Mouse (Mus musculus): ENCODE data around the gene Serpini1.
A peak's percentile ranks its signal among the peaks of the same experiment; 100 is the strongest.

The Serpini1 gene

DNA sequence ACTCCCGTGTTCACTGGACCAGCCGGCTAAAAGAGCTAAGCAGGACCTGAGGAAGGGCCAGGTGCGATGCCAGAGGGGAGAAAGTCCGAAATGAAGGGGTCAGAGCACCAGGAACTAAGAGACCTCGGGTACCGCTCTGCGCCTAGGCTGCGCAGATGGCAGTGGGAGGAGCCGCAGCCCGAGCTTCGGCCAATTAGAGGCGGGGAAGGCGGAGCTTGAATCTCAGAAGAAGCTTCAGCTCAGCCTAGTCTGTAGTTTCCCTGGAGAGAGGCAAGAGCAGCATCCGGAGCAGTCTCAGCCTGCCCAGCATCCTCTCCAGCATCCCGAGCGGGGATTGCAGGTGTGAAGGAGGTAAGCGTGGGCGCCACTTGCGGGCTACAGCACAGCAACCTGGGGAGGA is at the start of gene Serpini1:
Gene Serpini1, plus strand, starts transcription at position 256 of the 400 bp plus-strand sequence.
- DNase-seq (ENCODE audit: low read depth) = peak; percentile 96

GRCm38 (mm10) chr3:75517631-75518250 is 39.6 kb upstream of the Serpini1 start:
- DNase-seq (ENCODE audit: low read depth) = peak; percentile 69

DNA sequence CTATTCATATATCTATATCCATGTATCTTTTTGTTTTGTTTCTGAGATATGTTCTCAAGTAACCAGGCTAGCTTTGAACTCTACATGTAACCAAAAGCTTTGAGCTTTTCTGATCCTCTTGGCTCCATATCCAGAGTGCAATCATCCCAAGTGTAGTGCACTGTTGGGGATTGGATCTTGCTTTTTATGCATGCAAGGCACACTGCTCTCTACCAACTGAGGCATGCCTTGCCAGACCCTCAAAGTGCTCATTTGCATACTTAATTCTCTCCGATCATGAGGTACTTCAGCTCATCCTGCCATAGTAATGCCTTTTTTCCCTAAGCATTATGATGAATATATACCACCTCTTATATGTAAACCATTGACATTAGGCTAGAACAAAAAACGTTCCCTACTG is 36.0 kb upstream of the Serpini1 start:
- DNase-seq (ENCODE audit: low read depth) = no peak

GRCm38 (mm10) chr3:75522527-75522926 is 34.8 kb upstream of the Serpini1 start:
- no peak for DNase-seq (ENCODE audit: low read depth)

DNA sequence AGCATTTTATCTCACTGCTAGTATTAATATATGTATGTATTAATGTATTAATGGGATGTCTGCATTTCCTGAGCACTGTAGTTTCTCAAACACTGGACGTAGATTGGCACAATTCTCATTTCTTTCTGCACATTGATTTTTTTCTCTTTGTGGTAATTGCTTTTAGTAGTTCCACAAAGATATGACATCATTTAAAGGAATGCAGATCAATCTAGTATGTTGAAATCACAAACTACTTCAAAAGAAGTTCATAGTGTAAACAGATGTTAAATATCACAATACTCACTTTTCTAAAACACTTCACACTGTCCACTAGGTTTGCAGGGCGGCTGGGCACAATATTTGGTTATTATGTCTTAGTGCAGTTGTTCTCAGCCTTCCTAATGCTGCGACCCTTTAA is 26.3 kb upstream of the Serpini1 start:
- no peak for DNase-seq (ENCODE audit: low read depth)

GRCm38 (mm10) chr3:75534045-75534834 is 23.1 kb upstream of the Serpini1 start:
- no peak for DNase-seq (ENCODE audit: low read depth)

GRCm38 (mm10) chr3:75541259-75541658 is 16.1 kb upstream of the Serpini1 start:
- no peak for DNase-seq (ENCODE audit: low read depth)

DNA sequence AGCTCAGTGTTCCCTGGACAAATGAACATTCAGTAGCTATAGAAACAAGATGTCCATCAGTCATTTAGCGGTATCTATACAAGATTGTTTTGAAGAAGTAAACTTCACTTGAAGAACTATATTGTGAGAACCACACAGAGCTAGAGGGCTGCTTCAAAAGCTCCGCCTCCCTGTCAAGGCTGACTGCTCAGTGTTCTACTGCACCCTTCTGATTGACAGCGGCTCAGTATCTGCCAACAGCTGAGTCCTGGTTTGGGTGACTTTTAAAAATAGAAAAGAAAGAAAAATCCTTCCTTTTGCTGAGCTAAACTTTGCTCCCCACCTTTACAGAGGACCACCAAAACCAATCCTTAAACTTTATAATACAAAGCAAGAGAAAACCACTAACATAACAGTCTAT is 14.5 kb upstream of the Serpini1 start:
- no peak for DNase-seq (ENCODE audit: low read depth)

- no peak for DNase-seq (ENCODE audit: low read depth)
Observed at GRCm38 (mm10) chr3:75544287-75544686, 13.1 kb upstream of the Serpini1 start.

- no peak for DNase-seq (ENCODE audit: low read depth)
Observed at GRCm38 (mm10) chr3:75551248-75551647, 6.1 kb upstream of the Serpini1 start.

- DNase-seq (ENCODE audit: low read depth) = peak; percentile 88
Observed at GRCm38 (mm10) chr3:75556121-75556694, 1.1 kb upstream of the Serpini1 start.

DNA sequence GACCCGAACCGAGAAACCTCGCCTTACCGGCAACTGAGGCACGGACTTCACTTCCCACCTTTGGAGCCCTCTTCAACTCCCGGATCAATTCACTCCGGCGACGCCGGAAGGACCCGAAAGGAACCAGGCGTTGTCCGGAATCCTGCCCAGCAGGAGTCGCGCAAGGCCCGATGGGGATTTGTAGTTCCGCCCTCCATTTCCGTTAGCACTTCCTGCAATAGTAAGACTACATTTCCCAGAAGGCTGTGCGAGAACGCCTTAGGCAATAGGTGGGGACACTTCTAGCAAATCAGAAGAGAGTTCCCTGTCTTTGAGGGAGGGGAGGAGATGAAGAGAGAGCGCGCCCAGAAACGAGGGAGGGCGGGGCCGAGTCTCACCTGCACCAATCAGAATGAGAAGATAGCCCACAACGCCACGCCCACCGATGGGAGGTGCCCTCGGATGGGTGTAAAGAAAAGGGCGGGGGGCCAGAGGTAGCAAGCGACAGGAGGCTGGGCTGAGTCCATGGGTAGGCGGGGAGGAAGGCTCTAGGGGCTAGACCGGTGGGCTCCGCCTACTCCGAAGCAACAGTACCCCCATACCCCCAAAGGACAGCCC is 554 bp upstream of the Serpini1 start, which contains the start of gene Pdcd10:
Gene Pdcd10, minus strand, starts transcription at position 162 of the 597 bp plus-strand sequence.
- peak; percentile 100 for DNase-seq (ENCODE audit: low read depth)

- no peak for DNase-seq (ENCODE audit: low read depth)
Observed at GRCm38 (mm10) chr3:75574074-75574473, 16.7 kb downstream of the Serpini1 start.

GRCm38 (mm10) chr3:75575582-75575981 is 18.2 kb downstream of the Serpini1 start:
- no peak for DNase-seq (ENCODE audit: low read depth)

DNA sequence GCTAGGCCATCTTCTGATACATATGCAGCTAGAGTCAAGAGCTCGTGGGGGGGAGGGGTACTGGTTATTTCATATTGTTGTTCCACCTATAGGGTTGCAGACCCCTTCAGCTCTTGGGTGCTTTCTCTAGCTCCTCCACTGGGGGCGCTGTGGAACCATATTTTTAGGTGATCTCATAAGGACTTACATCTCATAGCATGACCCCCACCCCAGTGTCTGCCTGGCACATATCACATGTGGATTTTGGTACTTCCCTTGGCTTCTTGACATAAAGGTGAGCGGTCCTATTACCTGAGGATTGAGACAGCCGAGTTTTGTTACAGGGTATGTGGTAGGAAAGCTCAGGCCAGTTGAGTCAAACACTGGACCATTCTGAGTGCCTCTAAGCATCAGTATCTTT is 22.0 kb downstream of the Serpini1 start:
- DNase-seq (ENCODE audit: low read depth) = peak; percentile 74

DNA sequence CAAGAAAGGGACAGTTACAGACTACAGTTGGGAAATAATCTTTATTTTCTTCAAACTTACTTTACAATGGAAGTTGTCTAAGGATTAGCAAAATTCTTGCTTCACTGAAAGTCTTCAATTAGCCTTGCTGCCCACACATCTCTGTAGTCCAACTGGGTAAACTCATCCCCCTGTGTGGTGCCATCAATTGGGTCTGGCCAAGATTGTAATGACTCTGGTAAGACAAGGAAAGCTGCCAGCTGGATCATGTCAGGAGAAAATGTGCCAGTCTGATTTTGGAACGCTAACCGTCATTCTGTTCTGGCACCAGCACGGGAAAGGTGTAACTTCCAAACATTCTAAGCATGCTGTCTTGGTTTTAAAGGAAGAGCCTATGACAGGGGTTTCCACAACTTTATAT is 25.9 kb downstream of the Serpini1 start:
- DNase-seq (ENCODE audit: low read depth) = no peak

DNA sequence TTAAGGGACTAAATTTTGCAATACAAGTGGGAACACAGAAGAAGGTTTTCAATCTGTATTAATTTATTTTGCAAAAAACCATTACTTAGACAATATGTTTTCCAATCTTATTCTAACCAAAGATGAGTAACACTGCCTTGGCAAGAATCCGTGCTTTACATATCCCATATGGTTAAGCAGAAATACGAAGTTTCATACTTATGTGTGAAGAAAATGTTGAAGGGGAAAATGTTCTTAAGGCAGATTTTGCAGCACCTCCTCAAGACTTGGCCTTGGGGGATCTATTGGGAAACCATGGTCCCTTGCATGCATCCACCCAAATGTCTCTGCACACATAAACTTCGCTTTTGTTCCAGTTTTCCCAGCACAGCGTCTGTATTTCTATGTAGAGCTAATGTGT is 27.6 kb downstream of the Serpini1 start:
- no peak for DNase-seq (ENCODE audit: low read depth)

DNA sequence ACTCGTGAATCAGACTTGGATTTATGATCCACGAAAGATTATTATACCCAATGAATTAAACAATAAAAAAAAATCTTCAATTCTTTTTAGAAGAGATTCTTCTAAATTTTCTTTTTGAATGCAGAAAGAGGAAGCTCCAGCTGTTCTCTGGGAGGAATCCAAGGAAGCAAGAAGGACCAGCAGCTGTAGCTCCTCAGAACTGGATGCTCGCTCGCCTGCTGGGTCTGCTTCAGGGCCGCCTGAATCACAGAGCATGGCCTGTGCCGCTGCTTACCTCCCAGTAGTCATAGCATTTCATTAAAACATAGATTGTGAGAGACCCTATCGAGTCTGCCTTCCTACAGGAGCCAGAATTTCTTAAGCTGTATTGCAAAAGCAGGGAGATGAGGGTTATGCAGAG is 53.7 kb downstream of the Serpini1 start:
- DNase-seq (ENCODE audit: low read depth) = no peak

DNA sequence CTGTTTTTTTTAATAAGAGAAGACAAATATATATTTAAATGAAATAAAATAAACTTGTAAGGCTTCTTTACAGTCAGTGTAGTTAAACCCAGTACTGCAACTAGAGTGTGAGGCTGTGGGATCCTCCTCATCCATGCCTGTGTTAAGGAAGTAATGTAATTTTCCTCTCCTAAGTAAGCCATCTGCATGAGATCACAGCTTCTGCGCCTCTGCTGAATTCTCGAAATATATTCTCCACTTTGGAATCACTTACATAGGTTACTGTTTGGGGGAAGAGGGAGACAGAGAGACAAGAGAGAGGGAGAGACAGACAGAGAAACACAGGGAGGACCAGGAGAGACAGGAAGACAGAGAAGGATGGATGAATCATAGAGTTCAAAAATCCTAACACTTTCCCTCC is 67.3 kb downstream of the Serpini1 start:
- DNase-seq (ENCODE audit: low read depth) = no peak

GRCm38 (mm10) chr3:75630988-75631615 is 73.8 kb downstream of the Serpini1 start:
- DNase-seq (ENCODE audit: low read depth) = no peak

GRCm38 (mm10) chr3:75633221-75633620 is 75.9 kb downstream of the Serpini1 start:
- no peak for DNase-seq (ENCODE audit: low read depth)

DNA sequence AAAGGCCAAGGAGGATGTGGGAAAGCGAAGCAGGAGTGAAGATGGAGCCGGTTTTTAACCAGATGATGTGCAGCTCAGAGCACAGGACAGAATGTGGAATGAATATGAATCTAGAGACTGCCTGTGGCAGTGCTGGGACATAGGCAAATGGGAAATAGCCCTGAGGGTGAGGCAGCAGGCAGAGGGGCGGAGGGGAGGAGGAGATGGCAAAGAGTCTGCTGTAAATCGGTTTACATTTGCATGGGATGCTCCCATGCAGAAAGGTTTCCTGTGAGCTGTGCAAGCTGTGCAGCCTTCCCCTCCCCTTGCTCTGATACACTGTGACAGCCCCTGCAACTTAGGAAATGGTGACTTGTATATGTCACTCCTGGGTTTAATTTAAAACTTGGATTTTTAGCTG is 76.3 kb downstream of the Serpini1 start:
- DNase-seq (ENCODE audit: low read depth) = no peak

All from induced T-regulatory cell, adult 2 months (primary cell).